Mouse (Mus musculus) ovary, adult 10 weeks (tissue): ENCODE data around the gene March2. TPM values are rescaled to one million over a fixed set of nuclear protein-coding genes. Genes with fewer than 3 reads are reported as not detected.

Source experiments
- polyA plus RNA-seq: library from polyadenylated mRNA; stranded (reverse); fragments of 350-450 nt; fragmentation: Illumina TruSeq; extraction: RNeasy Lipid Tissue Mini Kit (QIAGEN cat#74804); gene quantifications from one replicate; pipeline ENCODE4 v1.2.3, GENCODE M21; 2014

The March2 gene
- 16.3 TPM for polyA plus RNA-seq

DNA sequence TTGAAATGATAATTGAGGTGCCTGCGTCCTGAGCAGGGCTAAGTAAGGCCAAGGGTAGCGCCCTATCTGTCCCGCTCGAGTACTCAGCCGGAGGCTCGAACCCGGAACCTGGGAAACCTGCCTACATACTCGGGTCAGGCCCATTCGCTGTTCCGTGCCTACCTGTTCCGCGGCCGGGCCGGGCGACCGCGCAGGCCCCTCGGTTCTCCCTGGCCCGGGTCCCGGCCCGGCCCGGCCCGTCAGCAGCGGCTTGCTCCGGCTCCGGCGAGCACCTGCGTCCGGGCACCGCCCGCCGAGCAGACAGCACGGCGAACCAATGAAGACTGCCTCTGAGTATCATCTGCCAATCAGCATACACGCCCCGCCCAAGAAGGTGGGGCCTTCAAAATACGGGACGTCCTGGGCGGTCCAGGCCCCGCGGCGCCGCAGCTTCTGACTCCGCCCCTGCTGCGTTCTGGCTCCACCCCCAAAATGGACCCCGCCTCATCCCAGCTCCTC, at the start of gene March2:
March2 (minus strand) TSS at position 287 of the 498 bp plus-strand sequence.

DNA sequence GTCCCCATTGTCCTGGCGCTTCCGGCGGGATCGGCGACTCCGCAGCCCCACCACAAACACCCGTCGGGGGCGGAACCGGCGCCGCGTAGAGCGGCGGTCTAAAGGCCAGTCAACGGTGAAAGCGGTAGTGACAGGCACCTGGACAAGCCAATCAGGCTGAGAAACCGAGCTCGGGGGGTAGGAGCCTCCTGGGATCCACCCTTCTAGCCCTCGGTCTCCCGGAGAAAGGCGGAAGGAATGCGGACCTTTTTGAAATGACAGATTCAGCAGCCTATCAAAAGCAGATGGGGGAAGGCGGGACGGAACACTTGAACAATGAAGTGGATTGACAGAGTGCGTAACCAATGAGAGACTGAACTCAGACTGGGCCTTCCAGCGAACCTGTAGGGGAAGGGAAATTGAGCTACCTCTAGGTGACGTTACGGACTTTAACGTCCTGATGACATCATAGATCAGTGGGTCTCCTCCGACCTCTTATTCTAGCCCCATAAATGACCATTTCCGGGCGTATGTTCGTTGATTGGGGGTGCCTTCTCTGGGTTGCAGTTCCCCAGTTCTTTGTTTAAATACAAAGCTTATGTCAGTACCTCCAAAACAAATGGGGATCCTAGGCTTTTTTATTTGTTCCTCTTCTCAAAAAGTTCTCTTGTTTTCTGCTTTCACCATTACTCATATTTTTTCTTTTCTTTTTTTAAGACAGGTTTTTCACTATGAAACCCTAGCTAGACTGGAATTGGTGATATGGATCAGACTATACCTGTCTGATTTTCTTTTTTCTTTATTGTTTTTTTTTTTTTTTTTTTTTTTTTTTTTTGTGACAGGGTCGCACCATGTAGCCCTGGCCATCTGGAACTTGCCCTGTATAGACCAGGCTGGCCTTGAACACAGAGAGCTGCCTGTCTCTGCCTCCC, 42.0 kb upstream of the March2 start, which contains the start of gene Rab11b:
Rab11b (minus strand) TSS at position 276 of the 911 bp plus-strand sequence.

DNA sequence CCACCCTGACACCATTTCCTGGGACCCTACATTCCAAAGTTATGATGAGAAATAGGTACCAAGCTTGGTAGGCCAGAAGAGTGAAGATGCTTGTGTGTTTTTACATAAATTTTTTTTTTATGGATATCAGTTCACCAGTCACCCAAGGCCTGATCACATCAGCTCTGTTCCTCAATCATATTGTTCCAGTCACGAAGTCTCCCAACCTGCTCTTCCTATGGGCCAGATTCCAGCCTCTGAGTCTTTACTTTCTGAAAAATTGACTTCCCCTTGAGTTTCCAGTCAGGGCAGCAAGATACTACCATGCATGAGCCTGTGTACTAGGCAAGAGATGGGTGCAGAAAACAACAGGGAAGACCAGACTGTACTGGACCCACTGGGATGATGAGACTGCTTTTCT, 31.7 kb downstream of the March2 start, which contains the start of gene Hnrnpm:
Hnrnpm (minus strand) TSS at position 101 of the 400 bp plus-strand sequence.

DNA sequence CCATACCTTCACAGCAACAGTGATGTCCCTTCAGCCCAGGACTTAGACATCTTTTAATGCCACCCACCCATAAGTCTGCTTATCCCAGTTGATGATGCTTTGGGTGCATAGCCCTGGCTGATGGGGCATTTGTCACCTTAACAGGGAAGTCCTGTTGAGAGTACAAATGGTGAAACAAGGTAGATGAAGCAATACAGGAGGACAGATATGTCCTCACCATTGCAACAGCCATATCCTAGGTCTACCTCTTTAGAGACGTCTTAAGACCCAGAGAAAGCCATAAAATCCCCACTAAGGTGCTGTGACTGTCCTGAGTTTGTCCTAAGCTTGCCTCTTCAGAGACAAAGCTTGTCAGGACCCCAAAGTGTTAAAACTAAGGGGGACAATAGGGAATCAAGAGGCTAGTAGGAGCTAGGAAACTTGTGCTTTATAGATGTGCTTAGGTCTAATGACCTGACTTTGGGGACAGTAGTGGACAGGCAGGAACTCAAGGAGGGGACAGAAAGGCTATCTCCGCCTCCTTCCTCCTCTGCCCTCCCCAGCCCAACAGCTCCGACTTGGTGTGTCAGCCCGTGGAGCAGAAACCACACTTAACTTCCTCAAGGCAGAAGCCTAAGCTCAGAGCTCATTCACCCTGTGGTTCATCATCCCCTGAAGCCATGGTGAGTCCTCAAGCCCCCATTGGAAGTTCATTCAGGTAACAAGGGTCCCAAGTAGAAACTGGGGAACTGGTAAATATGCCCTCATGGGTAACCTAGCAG, 80.8 kb downstream of the March2 start, which contains the start of gene Pram1:
Pram1 (plus strand) TSS at position 541 of the 761 bp plus-strand sequence.

Other genes with a start within 250 kb of the March2 start
- gene Adamts10, start 194.5 kb downstream of the March2 start, polyA plus RNA-seq, result 6.2 TPM
- 0.83 TPM for gene Myo1f, start 163.0 kb downstream of the March2 start, polyA plus RNA-seq
- 2.1 TPM for gene Zfp414, start 89.6 kb downstream of the March2 start, polyA plus RNA-seq
- gene Pram1, start 80.6 kb downstream of the March2 start, polyA plus RNA-seq, result not detected
- gene Hnrnpm, start 31.8 kb downstream of the March2 start, polyA plus RNA-seq, result 627 TPM
- 36.7 TPM for gene Rab11b, start 41.9 kb upstream of the March2 start, polyA plus RNA-seq
- 5.5 TPM for gene Angptl4, start 63.2 kb upstream of the March2 start, polyA plus RNA-seq
- gene Kank3, start 91.8 kb upstream of the March2 start, polyA plus RNA-seq, result 5.6 TPM
- 90.3 TPM for gene Rps28, start 105.9 kb upstream of the March2 start, polyA plus RNA-seq
- gene Ndufa7, start 105.9 kb upstream of the March2 start, polyA plus RNA-seq, result 14.1 TPM
- gene Cd320, start 124.4 kb upstream of the March2 start, polyA plus RNA-seq, result 9.6 TPM
- not detected for gene Gm7029, start 155.2 kb upstream of the March2 start, polyA plus RNA-seq
- 4.2 TPM for gene Kifc1, start 172.0 kb upstream of the March2 start, polyA plus RNA-seq
- gene Platr17, start 186.5 kb upstream of the March2 start, polyA plus RNA-seq, result not detected
- 6.0 TPM for gene Daxx, start 190.7 kb upstream of the March2 start, polyA plus RNA-seq
- 33.7 TPM for gene Tapbp, start 197.2 kb upstream of the March2 start, polyA plus RNA-seq
- gene Zbtb22, start 197.2 kb upstream of the March2 start, polyA plus RNA-seq, result 1.7 TPM
- gene Rgl2, start 210.9 kb upstream of the March2 start, polyA plus RNA-seq, result 1.9 TPM
- 15.3 TPM for gene Pfdn6, start 221.7 kb upstream of the March2 start, polyA plus RNA-seq
- 0.74 TPM for gene Wdr46, start 222.0 kb upstream of the March2 start, polyA plus RNA-seq
- 0.29 TPM for gene B3galt4, start 232.8 kb upstream of the March2 start, polyA plus RNA-seq
- 3.7 TPM for gene Vps52, start 237.1 kb upstream of the March2 start, polyA plus RNA-seq
- 24.9 TPM for gene Rps18, start 237.3 kb upstream of the March2 start, polyA plus RNA-seq